Mouse (Mus musculus) yolk sac, embryonic 10.5 days (tissue): ENCODE data around the gene Bmp6.

Experiments used
- DNase-seq: peaks from one replicate; pipeline ENCODE4 v3.0.0-alpha.2; 2017; ENCODE audit warnings: low spot score

Gene Bmp6

DNA sequence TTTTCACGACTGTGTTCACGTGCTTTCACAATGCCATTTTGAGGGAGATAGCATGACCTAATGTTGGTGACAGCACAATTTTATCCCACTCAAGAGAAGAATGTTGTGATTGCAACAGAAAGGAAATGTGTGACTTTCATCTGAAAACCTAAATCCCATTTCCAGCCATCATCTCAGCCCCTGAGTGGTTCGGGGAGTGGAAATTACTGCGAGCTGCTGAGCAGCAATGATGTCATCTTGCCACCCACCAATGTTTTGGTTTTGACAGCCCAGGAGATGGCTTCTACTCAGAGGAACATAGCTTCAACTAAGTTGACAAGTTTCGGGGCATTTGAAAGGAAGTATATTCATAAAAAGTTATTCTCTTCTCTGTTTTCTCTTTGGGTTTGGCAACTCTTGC is 202.8 kb downstream of the Bmp6 start:
- DNase-seq: no peak

DNA sequence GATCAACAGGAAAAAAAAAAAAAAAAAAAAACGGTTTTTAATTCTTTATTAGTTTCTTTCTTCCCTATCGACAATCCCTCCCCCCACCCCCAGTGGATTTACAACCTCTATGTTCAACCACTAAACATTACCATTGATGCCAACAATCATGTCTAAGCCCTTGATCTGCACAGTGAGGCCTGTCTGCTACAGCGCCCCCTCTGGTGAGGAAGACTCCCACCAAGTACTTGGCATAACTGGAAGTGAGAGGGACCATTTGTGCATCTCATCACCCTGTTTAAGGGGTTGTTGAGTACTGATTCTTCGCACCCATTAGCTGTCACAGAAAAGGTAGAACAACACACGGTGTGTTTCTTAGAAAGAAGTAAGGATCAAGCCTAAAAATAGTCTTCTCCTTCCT is 203.8 kb downstream of the Bmp6 start:
- no peak for DNase-seq
